Mouse (Mus musculus) midbrain, embryonic 13.5 days (tissue): ENCODE results near the gene Bmper. TPM values are rescaled to one million over a fixed set of nuclear protein-coding genes. Genes with fewer than 3 reads are reported as not detected.

Experiments used
- ATAC-seq: fragments of 200-750 bp; cut with Nextera tagmentation; 2 replicates; pipeline ENCODE4 v1.8.0; 2017; ENCODE audit warnings: mild to moderate bottlenecking, moderate TSS enrichment, moderate library complexity
- H3K27ac ChIP-seq: fragments of 300-500 bp; sonication (generic); 2 replicates; pipeline ENCODE4 v1.5.1; 2015; ENCODE audit warnings: inconsistent platforms, mild to moderate bottlenecking, moderate library complexity
- H3K27me3 ChIP-seq: fragments of 300-500 bp; sonication (generic); 2 replicates; pipeline ENCODE4 v1.6.1; 2015; ENCODE audit warnings: mild to moderate bottlenecking, inconsistent platforms
- H3K36me3 ChIP-seq: fragments of 300-500 bp; sonication (generic); 2 replicates; pipeline ENCODE4 v1.6.1; 2015; ENCODE audit warnings: mild to moderate bottlenecking, inconsistent platforms
- H3K4me1 ChIP-seq: fragments of 300-500 bp; sonication (generic); replicated peaks from 2 replicates; pipeline ENCODE4 v1.6.1; 2015; ENCODE audit warnings: inconsistent platforms
- H3K4me2 ChIP-seq: fragments of 300-500 bp; sonication (generic); replicated peaks from 2 replicates; pipeline ENCODE4 v1.6.1; 2015; ENCODE audit warnings: moderate library complexity, mild to moderate bottlenecking, inconsistent platforms
- H3K4me3 ChIP-seq: fragments of 300-500 bp; sonication (generic); replicated peaks from 2 replicates; pipeline ENCODE4 v1.5.1; 2015; ENCODE audit warnings: mild to moderate bottlenecking, inconsistent platforms
- H3K9ac ChIP-seq: fragments of 300-500 bp; sonication (generic); replicated peaks from 2 replicates; pipeline ENCODE4 v1.6.1; 2015; ENCODE audit warnings: mild to moderate bottlenecking, inconsistent platforms
- H3K9me3 ChIP-seq: fragments of 300-500 bp; sonication (generic); 2 replicates; pipeline ENCODE4 v1.6.1; 2016; ENCODE audit warnings: mild to moderate bottlenecking, inconsistent platforms
- WGBS: fragments of 180-500 bp; shearing (Covaris S2); methylation state at CpG from one replicate; pipeline ENCODE4 v1.1.7; 2015; 5-methylcytosine and 5-hydroxymethylcytosine counted together
- polyA plus RNA-seq: library from polyadenylated mRNA; unstranded; fragments of >200 nt; fragmentation: Nextera tagmentation; extraction: Ambion mirVana; gene quantifications from 2 replicates; pipeline ENCODE4 v1.2.1, GENCODE M21; 2015

The Bmper gene
- polyA plus RNA-seq, 1 experiment from 2014 or later = 3.8 TPM

GRCm38 (mm10) chr9:23310953-23311352 lies 88.1 kb downstream of the Bmper start:
- 83% methylated on average over 3 of the region's 3 CpGs for WGBS
- ATAC-seq = no peak
- Histone ChIP-seq H3K4me1 (no peaks in the 10 kb centered on the region), H3K4me3 (no peak overlapping the region), H3K27ac (no peak overlapping the region), H3K4me2 (no peak overlapping the region), H3K27me3 (no peaks in the 10 kb centered on the region), H3K9ac (no peak overlapping the region), H3K9me3 (no peaks in the 10 kb centered on the region), H3K36me3 (no peaks in the 10 kb centered on the region)

- no peak overlapping the region for H3K4me2 ChIP-seq
- no peaks in the 10 kb centered on the region for H3K9me3 ChIP-seq
- H3K27me3 ChIP-seq = no peaks in the 10 kb centered on the region
- no peak overlapping the region for H3K27ac ChIP-seq
- H3K4me3 ChIP-seq = no peak overlapping the region
- no peaks in the 10 kb centered on the region for H3K36me3 ChIP-seq
- no peak for ATAC-seq
- no peaks in the 10 kb centered on the region for H3K4me1 ChIP-seq
- no peak overlapping the region for H3K9ac ChIP-seq
Measured at GRCm38 (mm10) chr9:23311956-23312355, 89.1 kb downstream of the Bmper start.

- Histone ChIP-seq H3K9me3 (no peaks in the 10 kb centered on the region), H3K4me3 (no peak overlapping the region), H3K36me3 (no peaks in the 10 kb centered on the region), H3K27ac (no peak overlapping the region), H3K4me2 (no peak overlapping the region), H3K9ac (no peak overlapping the region), H3K4me1 (no peaks in the 10 kb centered on the region), H3K27me3 (no peaks in the 10 kb centered on the region)
- WGBS = 83% methylated on average over 2 of the region's 2 CpGs
- no peak for ATAC-seq
Measured at GRCm38 (mm10) chr9:23312877-23313276, 90.0 kb downstream of the Bmper start.

- H3K4me3 ChIP-seq = no peak overlapping the region
- H3K9me3 ChIP-seq = no peaks in the 10 kb centered on the region
- 95% methylated on average over 5 of the region's 5 CpGs for WGBS
- H3K9ac ChIP-seq = no peak overlapping the region
- H3K4me1 ChIP-seq = no peaks in the 10 kb centered on the region
- no peaks in the 10 kb centered on the region for H3K36me3 ChIP-seq
- no peak overlapping the region for H3K27ac ChIP-seq
- H3K4me2 ChIP-seq = no peak overlapping the region
- no peak for ATAC-seq
- H3K27me3 ChIP-seq = no peaks in the 10 kb centered on the region
Measured at GRCm38 (mm10) chr9:23315631-23316330, 92.9 kb downstream of the Bmper start.

GRCm38 (mm10) chr9:23327830-23328229 lies 105.0 kb downstream of the Bmper start:
- no peak overlapping the region for H3K4me3 ChIP-seq
- H3K4me2 ChIP-seq = no peak overlapping the region
- H3K9me3 ChIP-seq = no peaks in the 10 kb centered on the region
- no peak overlapping the region for H3K9ac ChIP-seq
- no peak for ATAC-seq
- H3K36me3 ChIP-seq = no peaks in the 10 kb centered on the region
- 87% methylated on average over 3 of the region's 3 CpGs for WGBS
- H3K27me3 ChIP-seq = no peaks in the 10 kb centered on the region
- peaks cover under 1% of the 10 kb centered on the region; the same call in 1 of the 2 replicates for H3K4me1 ChIP-seq
- no peak overlapping the region for H3K27ac ChIP-seq

GRCm38 (mm10) chr9:23333041-23333622 lies 110.3 kb downstream of the Bmper start:
- Histone ChIP-seq H3K9ac (no peak overlapping the region), H3K4me3 (no peak overlapping the region), H3K9me3 (no peaks in the 10 kb centered on the region; the same call in 1 of the 2 replicates), H3K4me1 (peaks cover 6% of the 10 kb centered on the region; the same call in 1 of the 2 replicates), H3K27ac (no peak overlapping the region), H3K36me3 (no peaks in the 10 kb centered on the region), H3K4me2 (no peak overlapping the region), H3K27me3 (no peaks in the 10 kb centered on the region)
- 54% methylated on average over 3 of the region's 3 CpGs for WGBS
- ATAC-seq = no peak

- Histone ChIP-seq H3K4me2 (no peak overlapping the region), H3K36me3 (no peaks in the 10 kb centered on the region), H3K27ac (no peak overlapping the region), H3K4me1 (no peaks in the 10 kb centered on the region), H3K9me3 (no peaks in the 10 kb centered on the region; the same call in 1 of the 2 replicates), H3K4me3 (no peak overlapping the region), H3K9ac (no peak overlapping the region), H3K27me3 (no peaks in the 10 kb centered on the region)
- ATAC-seq = no peak
Measured at GRCm38 (mm10) chr9:23340551-23340950, 117.7 kb downstream of the Bmper start.

- Histone ChIP-seq H3K27me3 (no peaks in the 10 kb centered on the region), H3K4me3 (no peak overlapping the region), H3K4me2 (no peak overlapping the region), H3K36me3 (no peaks in the 10 kb centered on the region), H3K9me3 (no peaks in the 10 kb centered on the region; the same call in 1 of the 2 replicates), H3K9ac (no peak overlapping the region), H3K4me1 (no peaks in the 10 kb centered on the region), H3K27ac (no peak overlapping the region)
- ATAC-seq = no peak
Measured at GRCm38 (mm10) chr9:23341246-23341645, 118.4 kb downstream of the Bmper start.

- no peak overlapping the region for H3K4me2 ChIP-seq
- no peaks in the 10 kb centered on the region for H3K9me3 ChIP-seq
- no peak for ATAC-seq
- H3K27me3 ChIP-seq = no peaks in the 10 kb centered on the region
- no peak overlapping the region for H3K27ac ChIP-seq
- H3K36me3 ChIP-seq = no peaks in the 10 kb centered on the region
- H3K4me1 ChIP-seq = no peaks in the 10 kb centered on the region
- no peak overlapping the region for H3K9ac ChIP-seq
- no peak overlapping the region for H3K4me3 ChIP-seq
Measured at GRCm38 (mm10) chr9:23344353-23344752, 121.5 kb downstream of the Bmper start.

GRCm38 (mm10) chr9:23345093-23345844 lies 122.4 kb downstream of the Bmper start:
- 83% methylated on average over 8 of the region's 8 CpGs for WGBS
- H3K27ac ChIP-seq = no peak overlapping the region
- no peaks in the 10 kb centered on the region for H3K9me3 ChIP-seq
- no peaks in the 10 kb centered on the region for H3K27me3 ChIP-seq
- H3K4me2 ChIP-seq = no peak overlapping the region
- H3K4me1 ChIP-seq = no peaks in the 10 kb centered on the region
- no peak for ATAC-seq
- no peak overlapping the region for H3K9ac ChIP-seq
- no peak overlapping the region for H3K4me3 ChIP-seq
- H3K36me3 ChIP-seq = no peaks in the 10 kb centered on the region

- H3K9ac ChIP-seq = no peak overlapping the region
- no peaks in the 10 kb centered on the region for H3K27me3 ChIP-seq
- no peaks in the 10 kb centered on the region for H3K4me1 ChIP-seq
- no peaks in the 10 kb centered on the region for H3K36me3 ChIP-seq
- no peak overlapping the region for H3K27ac ChIP-seq
- H3K4me2 ChIP-seq = no peak overlapping the region
- H3K4me3 ChIP-seq = no peak overlapping the region
- no peak for ATAC-seq
- 88% methylated on average over 5 of the region's 5 CpGs for WGBS
- H3K9me3 ChIP-seq = no peaks in the 10 kb centered on the region
Measured at GRCm38 (mm10) chr9:23349603-23350002, 126.7 kb downstream of the Bmper start.

GRCm38 (mm10) chr9:23351400-23351799 lies 128.5 kb downstream of the Bmper start:
- WGBS = 91% methylated on average over 8 of the region's 8 CpGs
- Histone ChIP-seq H3K4me1 (no peaks in the 10 kb centered on the region), H3K36me3 (no peaks in the 10 kb centered on the region), H3K27me3 (no peaks in the 10 kb centered on the region), H3K9me3 (no peaks in the 10 kb centered on the region), H3K27ac (no peak overlapping the region), H3K4me3 (no peak overlapping the region), H3K4me2 (no peak overlapping the region), H3K9ac (no peak overlapping the region)
- no peak for ATAC-seq
